Mouse (Mus musculus): ENCODE data around the gene Fam19a3.

The Fam19a3 gene

GRCm38 (mm10) chr3:104792360-104793270 is 11.0 kb upstream of the Fam19a3 start:
- no peak for DNase-seq (ENCODE audit: low spot score)

- no peak for DNase-seq (ENCODE audit: low spot score)
Measured at GRCm38 (mm10) chr3:104791671-104792070, 10.0 kb upstream of the Fam19a3 start.

GRCm38 (mm10) chr3:104791017-104791416 is 9.4 kb upstream of the Fam19a3 start:
- DNase-seq (ENCODE audit: low spot score), result no peak

GRCm38 (mm10) chr3:104790401-104790937 is 8.8 kb upstream of the Fam19a3 start:
- DNase-seq (ENCODE audit: low spot score), result no peak

GRCm38 (mm10) chr3:104789822-104790221 is 8.2 kb upstream of the Fam19a3 start:
- no peak for DNase-seq (ENCODE audit: low spot score)

GRCm38 (mm10) chr3:104789312-104789605 is 7.6 kb upstream of the Fam19a3 start:
- no peak for DNase-seq (ENCODE audit: low spot score)

DNA sequence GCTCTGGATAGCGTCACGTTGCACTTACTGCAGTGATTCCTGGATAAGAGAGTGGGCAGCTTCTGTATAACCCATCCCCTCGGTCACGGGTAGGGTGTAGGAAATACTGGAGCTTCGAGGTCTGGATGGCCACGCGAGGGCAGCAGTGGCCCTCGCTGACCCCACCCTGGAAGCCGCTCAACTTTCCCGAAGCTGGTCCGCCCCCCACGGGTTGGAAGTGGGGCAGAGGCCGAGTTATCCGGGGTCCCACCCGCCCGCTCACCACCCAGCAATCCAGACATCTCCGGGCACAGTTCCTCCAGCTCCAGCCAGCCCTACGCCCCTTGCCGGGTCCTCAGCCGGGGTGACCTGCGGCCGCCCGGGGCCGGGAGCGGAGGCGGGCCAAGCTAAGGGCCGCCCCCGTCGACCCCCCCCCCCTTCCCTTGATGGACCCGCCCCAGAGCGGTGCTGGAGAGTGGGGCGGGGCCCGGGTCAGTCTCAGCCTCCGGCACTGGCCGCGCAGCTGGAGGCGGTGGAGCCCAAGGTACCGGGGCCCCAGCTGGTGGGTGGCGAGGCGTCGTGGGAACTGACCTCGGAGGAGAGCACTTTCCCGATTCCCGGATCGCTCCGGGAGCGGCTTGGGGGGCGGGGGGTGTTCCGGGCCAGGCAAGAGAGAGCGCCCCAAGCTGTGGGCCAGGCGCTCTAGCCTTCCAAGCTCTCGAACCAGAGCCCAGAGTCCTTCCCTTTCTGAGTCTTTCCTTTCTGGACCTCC is 7.1 kb upstream of the Fam19a3 start:
- peak; percentile 77 for DNase-seq (ENCODE audit: low spot score)

DNA sequence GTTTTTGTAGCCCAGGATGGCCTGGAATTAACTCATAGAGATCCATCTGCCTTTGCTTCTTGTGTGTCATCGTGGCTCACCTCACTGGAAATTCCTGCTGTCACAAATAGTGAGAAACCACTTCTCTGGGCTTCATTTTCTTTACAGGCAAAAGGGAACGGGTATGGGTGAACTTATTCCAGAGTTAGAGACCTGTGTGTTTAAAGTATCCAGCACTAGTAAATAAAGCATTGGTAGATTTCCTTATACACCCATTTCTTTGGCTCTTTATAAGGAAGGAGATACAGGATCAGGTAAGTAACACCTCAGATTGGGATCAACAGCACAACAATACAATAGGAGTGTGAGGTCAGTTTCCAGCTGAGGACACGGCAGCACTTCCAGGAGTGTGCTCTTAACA is 6.4 kb upstream of the Fam19a3 start, which contains the start of gene Rhoc:
Rhoc (plus strand) TSS at position 301 of the 400 bp plus-strand sequence.
- no peak for DNase-seq (ENCODE audit: low spot score)

GRCm38 (mm10) chr3:104785284-104785683 is 3.6 kb upstream of the Fam19a3 start:
- DNase-seq (ENCODE audit: low spot score), result no peak

DNA sequence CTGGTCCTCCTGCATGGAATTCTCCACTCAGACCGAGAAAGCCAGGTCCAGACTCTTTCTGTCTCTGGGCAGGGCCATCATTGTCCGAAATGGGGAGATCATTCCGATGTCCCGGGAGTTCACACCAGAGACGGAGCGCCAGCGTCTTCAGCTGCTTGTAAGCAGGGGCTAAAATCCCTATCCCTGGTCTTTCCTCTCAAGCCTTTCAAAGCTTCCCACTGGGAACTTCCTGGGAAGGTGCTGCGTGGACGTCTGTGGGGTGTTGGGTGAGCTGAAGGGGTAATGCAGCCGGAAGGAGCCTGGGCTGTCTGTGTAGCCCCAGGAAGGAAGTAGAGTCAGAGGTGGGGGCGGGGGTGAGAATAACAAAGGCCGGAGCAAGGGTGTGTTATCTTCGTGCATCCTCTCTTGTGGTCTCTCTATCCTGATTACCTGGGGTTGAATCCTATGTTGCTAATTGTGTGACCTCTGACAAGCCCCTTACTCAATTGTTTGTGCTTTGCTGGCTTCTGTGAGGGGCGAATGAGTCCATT is 2.4 kb upstream of the Fam19a3 start:
- DNase-seq (ENCODE audit: low spot score), result no peak

- DNase-seq (ENCODE audit: low spot score), result no peak
Measured at GRCm38 (mm10) chr3:104782061-104782681, 531 bp upstream of the Fam19a3 start.

DNA sequence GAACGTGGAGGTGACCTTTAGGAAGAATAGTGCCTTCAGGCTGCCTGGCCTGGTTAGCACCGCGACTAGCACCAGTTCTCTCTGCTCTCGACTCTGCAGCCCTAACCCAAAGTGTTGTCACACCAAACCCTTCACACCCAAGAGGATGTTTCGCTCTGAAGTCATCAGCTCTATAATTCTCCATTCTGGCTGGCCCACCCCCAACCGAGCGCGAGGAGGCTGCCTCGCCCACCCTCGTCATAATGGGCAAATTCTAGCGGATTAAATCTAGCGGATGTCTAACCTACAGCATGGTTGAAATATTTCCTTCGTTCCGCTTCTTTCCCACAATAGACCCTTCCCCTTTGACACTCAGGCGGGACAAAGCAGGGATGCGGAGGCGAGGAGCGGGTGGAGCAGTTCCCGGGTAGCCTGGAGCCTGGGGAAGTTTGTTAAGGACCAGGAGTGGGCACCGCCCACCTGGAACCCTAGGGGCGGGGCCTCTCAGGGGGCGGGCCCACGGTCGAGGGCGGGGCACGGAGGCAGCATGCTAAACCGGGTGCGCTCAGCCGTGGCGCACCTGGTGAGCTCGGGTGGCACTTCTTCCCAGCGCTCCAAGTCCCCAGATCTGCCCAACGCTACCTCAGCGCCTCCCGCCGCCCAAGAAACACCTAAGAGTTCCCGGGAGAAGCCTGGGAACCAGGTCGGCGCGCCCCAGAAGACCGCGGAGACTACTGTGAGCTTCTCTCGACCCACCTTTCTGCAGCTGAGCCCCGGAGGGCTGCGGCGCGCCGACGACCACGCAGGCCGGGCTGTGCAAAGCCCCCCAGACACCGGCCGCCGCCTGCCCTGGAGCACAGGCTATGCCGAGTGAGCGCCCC is 849 bp downstream of the Fam19a3 start, which contains the start of gene Ppm1j:
Ppm1j (plus strand) TSS at position 496 of the 860 bp plus-strand sequence.
- DNase-seq (ENCODE audit: low spot score), result no peak

DNA sequence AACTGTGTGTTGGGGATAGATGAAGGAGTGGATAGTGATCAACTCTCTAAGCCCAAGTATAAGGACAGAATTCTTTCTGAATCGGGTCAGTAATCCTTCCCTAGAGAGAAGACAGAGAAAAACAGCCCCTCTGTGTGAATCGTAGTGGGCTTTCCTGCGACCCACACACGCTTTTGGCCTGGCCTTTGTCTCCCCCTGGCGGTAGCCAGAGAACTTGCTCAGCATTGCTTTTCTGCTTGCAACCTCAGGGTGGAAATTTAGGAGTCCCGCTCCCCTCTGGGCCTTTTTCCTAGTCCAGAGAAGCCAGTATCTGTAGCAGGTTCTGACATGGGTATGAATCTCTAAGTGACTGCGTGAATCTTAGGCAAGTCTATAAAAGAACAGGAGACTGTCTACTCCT is 1.7 kb downstream of the Fam19a3 start:
- peak; percentile 63 for DNase-seq (ENCODE audit: low spot score)

DNA sequence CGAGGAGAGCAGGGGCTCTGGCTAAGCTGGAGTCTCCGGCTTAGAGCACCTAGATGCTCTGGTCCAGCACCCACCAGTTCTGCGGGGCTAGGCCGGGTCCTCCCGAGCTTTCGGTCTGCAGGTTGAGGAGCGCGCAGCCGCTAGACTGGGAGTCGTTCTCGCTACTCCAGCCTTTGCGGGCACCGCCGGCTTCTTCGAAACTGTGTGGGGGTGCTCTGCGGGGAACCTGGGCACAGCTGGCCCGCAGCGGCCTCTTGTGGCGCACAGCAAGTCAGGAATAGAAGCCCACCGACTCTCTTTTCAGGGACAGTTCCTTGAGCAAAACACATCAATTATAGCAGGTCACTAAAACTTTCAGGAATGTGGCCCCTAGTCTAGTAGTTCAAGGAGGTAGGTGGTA is 4.3 kb downstream of the Fam19a3 start:
- no peak for DNase-seq (ENCODE audit: low spot score)

DNA sequence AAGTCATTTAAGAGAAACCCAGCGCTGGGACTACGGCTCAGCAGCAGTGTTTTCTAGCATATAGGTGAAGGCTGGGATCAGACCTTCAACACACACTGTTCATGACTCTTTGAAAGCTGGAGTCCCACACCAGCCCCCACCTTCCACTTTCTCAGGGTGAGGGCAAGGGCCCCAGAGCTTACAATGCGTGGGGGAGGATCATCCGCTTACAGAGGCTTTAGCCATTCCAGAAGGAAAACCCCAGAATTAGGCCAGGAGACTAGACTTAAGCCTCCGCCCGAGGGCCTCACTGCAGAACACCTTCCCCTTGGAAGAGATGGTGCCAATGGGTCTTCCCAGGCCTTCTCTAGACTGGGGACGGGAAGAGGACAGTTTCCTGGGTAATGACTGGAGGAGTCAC is 8.3 kb downstream of the Fam19a3 start:
- no peak for DNase-seq (ENCODE audit: low spot score)

DNA sequence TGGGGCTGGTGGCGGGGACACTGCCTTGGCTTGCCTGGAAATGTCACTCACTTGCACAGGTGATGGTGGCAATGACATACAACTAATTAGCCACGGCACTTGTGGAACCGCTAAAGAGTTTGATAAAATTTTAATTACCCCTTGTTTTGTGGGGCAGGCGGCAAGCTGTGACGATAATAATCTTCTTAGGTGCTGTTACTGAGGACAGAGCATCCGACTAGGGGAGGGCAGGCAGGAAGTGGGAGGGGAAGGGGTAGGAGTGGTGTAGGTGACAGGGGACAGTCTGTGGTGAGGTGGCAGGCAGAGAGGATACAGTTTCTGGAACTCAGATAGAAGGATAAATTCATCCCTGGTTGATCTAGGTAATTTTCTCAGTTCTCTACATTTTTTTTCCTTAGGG is 10.2 kb downstream of the Fam19a3 start:
- DNase-seq (ENCODE audit: low spot score), result no peak

GRCm38 (mm10) chr3:104770918-104771317 is 10.7 kb downstream of the Fam19a3 start:
- DNase-seq (ENCODE audit: low spot score), result no peak

- no peak for DNase-seq (ENCODE audit: low spot score)
Measured at GRCm38 (mm10) chr3:104770035-104770434, 11.6 kb downstream of the Fam19a3 start.

DNA sequence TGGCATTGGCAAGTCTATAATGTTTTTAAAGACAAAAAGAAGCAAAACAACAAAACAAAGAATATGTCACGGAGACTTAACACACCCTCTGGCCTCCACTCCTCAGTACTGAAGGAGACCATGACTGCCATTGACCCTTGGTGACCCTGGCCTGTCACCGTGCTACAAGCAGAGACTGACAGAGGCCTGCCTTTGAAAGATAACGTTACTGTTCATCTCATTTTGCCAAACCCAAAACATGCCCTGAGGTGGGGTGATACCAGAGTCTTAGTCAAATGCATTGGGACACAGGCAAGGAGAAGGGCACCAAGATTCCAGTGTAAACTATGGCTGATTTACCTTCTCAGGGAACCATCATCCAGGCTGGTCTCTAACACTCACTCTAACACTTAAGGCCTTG is 12.5 kb downstream of the Fam19a3 start:
- DNase-seq (ENCODE audit: low spot score), result no peak

DNA sequence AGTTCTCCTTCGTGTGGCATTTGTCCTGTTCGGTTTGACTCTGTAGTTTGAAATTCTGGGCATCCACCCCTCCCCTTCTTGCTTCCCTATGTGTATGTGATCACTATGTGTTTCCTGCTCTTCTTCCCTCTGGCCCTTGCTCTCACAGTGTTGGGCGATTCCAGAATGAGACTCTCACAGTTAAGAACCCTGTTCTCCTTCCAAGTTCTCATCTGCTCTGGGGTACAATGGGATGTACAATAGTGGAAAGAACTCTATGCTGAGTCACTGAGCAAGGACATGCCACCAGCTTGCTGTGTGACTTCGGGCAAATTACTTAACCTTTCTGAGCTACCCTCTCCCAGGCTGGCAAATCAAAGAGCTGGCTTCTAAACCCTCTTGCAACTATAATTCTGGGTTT is 13.9 kb downstream of the Fam19a3 start:
- DNase-seq (ENCODE audit: low spot score), result no peak

DNA sequence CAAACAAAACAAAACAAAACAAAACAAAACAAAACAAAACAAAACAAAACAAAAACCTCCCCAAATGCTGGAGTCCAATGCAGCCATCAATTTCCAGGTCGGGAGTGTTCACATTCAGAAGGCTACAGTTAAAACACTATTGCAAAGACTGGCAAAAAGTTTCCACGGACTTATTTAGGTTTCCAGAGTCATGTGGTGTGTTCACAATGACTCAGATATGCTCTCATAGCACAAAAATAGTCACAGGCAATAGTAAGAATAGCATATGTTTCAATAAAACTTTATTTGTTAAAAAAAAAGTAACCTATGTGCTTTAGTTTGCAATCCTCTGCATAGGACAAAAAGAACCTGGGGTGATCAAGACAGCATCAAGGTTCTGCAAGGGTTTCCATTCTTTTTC is 14.5 kb downstream of the Fam19a3 start:
- no peak for DNase-seq (ENCODE audit: low spot score)

All from ovary, postnatal 14 days (tissue).